In the genomic region with DNA sequence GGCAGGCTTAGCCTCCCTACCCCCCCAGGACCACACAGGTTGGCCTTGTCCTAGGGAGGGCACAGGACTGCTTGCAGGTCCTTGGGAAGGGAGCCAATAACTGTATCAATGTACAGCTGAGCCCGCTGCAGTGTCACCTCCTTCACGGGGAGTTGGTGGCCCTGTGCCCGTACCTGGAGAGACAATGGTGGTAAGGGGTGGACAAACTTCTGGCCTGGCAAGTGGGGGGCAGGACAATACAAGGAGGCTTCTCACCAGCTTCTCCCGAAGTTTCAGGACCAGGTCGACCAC, we compare ENCODE assay signal across 18 mouse cellular contexts. TPM values are rescaled to one million over a fixed set of nuclear protein-coding genes. Genes with fewer than 3 reads are reported as not detected.
DNase-seq lines count a peak whose midpoint lies in the region; ATAC-seq and TF ChIP-seq lines count a peak whose summit lies in the region.
"Had no signal": no experiment of that assay in that cellular context is flagged by ENCODE, and none has a peak within 500 bp of the region (broad histone marks: within the 10 kb centered on the region; RNA-seq: fewer than 3 reads in every experiment).

No protein-coding gene starts in this region.

- peak overlapping the region; percentile 65; the same call in 1 of the 2 replicates for H3K27ac ChIP-seq in forebrain, embryonic 12.5 days
- no peak overlapping the region for H3K27ac ChIP-seq in forebrain, postnatal 0 days (ENCODE audit: low read depth, low read length)
- 0 out of 2 replicates have a peak overlapping the region, but pooled peaks have one; percentile 39 for H3K27ac ChIP-seq in midbrain, embryonic 12.5 days (replicated peaks)
- no peak overlapping the region for H3K27ac ChIP-seq in midbrain, embryonic 11.5 days (ENCODE audit: low read depth, low read length)
- peak overlapping the region; percentile 55 for H3K27ac ChIP-seq in forebrain, embryonic 13.5 days
- peak overlapping the region; percentile 67 for H3K27ac ChIP-seq in limb, embryonic 10.5 days

- no peak overlapping the region for H3K4me3 ChIP-seq in forebrain, embryonic 12.5 days (replicated peaks)
- H3K4me3 ChIP-seq in forebrain, postnatal 0 days (ENCODE audit: low read depth, low read length) = no peak overlapping the region
- no peak overlapping the region for H3K4me3 ChIP-seq in midbrain, embryonic 12.5 days
- H3K4me3 ChIP-seq in midbrain, embryonic 11.5 days (ENCODE audit: low read depth, low read length) = no peak overlapping the region
- no peak overlapping the region for H3K4me3 ChIP-seq in forebrain, embryonic 13.5 days
- H3K4me3 ChIP-seq in limb, embryonic 10.5 days = no peak overlapping the region
- H3K4me3 ChIP-seq: heart, embryonic 12.5 days had no signal

- ATAC-seq in forebrain, embryonic 12.5 days (ENCODE audit: low FRiP score) = no peak
- no peak for ATAC-seq in forebrain, postnatal 0 days
- ATAC-seq in midbrain, embryonic 12.5 days (ENCODE audit: low FRiP score, low read depth) = no peak
- no peak for ATAC-seq in midbrain, embryonic 11.5 days (ENCODE audit: low FRiP score)
- ATAC-seq in forebrain, embryonic 13.5 days = no peak
- no peak for ATAC-seq in granulocyte monocyte progenitor cell, adult 5-6 weeks (replicated peaks; ENCODE audit: poor library complexity, severe bottlenecking)
- ATAC-seq in monocyte, adult 5-6 weeks (replicated peaks; ENCODE audit: insufficient number of reproducible peaks, low FRiP score, low TSS enrichment, poor library complexity, severe bottlenecking) = no peak
- ATAC-seq: Patski had no signal

- H3K4me2 ChIP-seq in forebrain, embryonic 12.5 days = no peak overlapping the region
- no peak overlapping the region for H3K4me2 ChIP-seq in forebrain, postnatal 0 days (ENCODE audit: low read depth)
- H3K4me2 ChIP-seq in midbrain, embryonic 12.5 days (replicated peaks) = no peak overlapping the region
- no peak overlapping the region for H3K4me2 ChIP-seq in midbrain, embryonic 11.5 days
- H3K4me2 ChIP-seq in forebrain, embryonic 13.5 days = no peak overlapping the region
- H3K4me2 ChIP-seq: heart, embryonic 12.5 days had no signal

- no peak for TF ChIP-seq CTCF in forebrain, postnatal 0 days (IDR thresholded peaks at IDR 0.05; ENCODE audit: low read depth)

- H3K9me3 ChIP-seq in forebrain, embryonic 12.5 days = no peaks in the 10 kb centered on the region
- H3K9me3 ChIP-seq in forebrain, postnatal 0 days (ENCODE audit: low read length) = no peaks in the 10 kb centered on the region
- H3K9me3 ChIP-seq in midbrain, embryonic 12.5 days = no peaks in the 10 kb centered on the region
- H3K9me3 ChIP-seq in midbrain, embryonic 11.5 days (ENCODE audit: control insufficient read depth, low read length) = no peaks in the 10 kb centered on the region
- no peaks in the 10 kb centered on the region for H3K9me3 ChIP-seq in forebrain, embryonic 13.5 days (replicated peaks)
- H3K9me3 ChIP-seq in limb, embryonic 10.5 days (replicated peaks) = no peaks in the 10 kb centered on the region
- H3K9me3 ChIP-seq: heart, embryonic 12.5 days had no signal

- H3K9ac ChIP-seq in forebrain, embryonic 12.5 days = no peak overlapping the region
- H3K9ac ChIP-seq in forebrain, postnatal 0 days = no peak overlapping the region
- no peak overlapping the region for H3K9ac ChIP-seq in midbrain, embryonic 12.5 days (replicated peaks)
- H3K9ac ChIP-seq in midbrain, embryonic 11.5 days (ENCODE audit: low read length) = no peak overlapping the region
- H3K9ac ChIP-seq in forebrain, embryonic 13.5 days = no peak overlapping the region
- H3K9ac ChIP-seq: heart, embryonic 12.5 days had no signal

- DNase-seq in forebrain, postnatal 0 days = no peak
- no peak for DNase-seq in midbrain, embryonic 11.5 days (ENCODE audit: low spot score, missing footprints)
- no peak for DNase-seq in limb, embryonic 10.5 days (ENCODE audit: low spot score)
- DNase-seq: heart, postnatal 14 days; kidney, adult 11 months; layer of hippocampus, postnatal 36 days; liver; lung, postnatal 14 days; right cerebral cortex, postnatal 14 days; spleen, adult 18-20 months; thymus, adult 2 months had no signal

- peaks cover 39% of the 10 kb centered on the region for H3K4me1 ChIP-seq in forebrain, embryonic 12.5 days
- H3K4me1 ChIP-seq in forebrain, postnatal 0 days (ENCODE audit: insufficient read depth) = no peaks in the 10 kb centered on the region
- H3K4me1 ChIP-seq in midbrain, embryonic 12.5 days = peaks cover 38% of the 10 kb centered on the region
- peaks cover 20% of the 10 kb centered on the region for H3K4me1 ChIP-seq in midbrain, embryonic 11.5 days (ENCODE audit: control insufficient read depth, insufficient read depth, low read length)
- peaks cover 44% of the 10 kb centered on the region for H3K4me1 ChIP-seq in forebrain, embryonic 13.5 days
- H3K4me1 ChIP-seq in limb, embryonic 10.5 days = peaks cover 37% of the 10 kb centered on the region

- no peaks in the 10 kb centered on the region for H3K27me3 ChIP-seq in forebrain, embryonic 12.5 days
- no peaks in the 10 kb centered on the region for H3K27me3 ChIP-seq in forebrain, postnatal 0 days (ENCODE audit: insufficient read depth, low read length)
- H3K27me3 ChIP-seq in midbrain, embryonic 12.5 days = no peaks in the 10 kb centered on the region
- H3K27me3 ChIP-seq in midbrain, embryonic 11.5 days (ENCODE audit: control insufficient read depth, insufficient read depth, low read length) = no peaks in the 10 kb centered on the region
- H3K27me3 ChIP-seq in forebrain, embryonic 13.5 days = no peaks in the 10 kb centered on the region
- no peaks in the 10 kb centered on the region for H3K27me3 ChIP-seq in limb, embryonic 10.5 days (ENCODE audit: low read depth, poor library complexity, severe bottlenecking)
- H3K27me3 ChIP-seq: heart, embryonic 12.5 days; Patski had no signal

- WGBS in forebrain, embryonic 12.5 days = 75% methylated on average over 5 of the region's 5 CpGs
- 60% methylated on average over 5 of the region's 5 CpGs for WGBS in forebrain, postnatal 0 days
- 91% methylated on average over 5 of the region's 5 CpGs for WGBS in midbrain, embryonic 12.5 days
- 89% methylated on average over 5 of the region's 5 CpGs for WGBS in midbrain, embryonic 11.5 days
- WGBS in forebrain, embryonic 13.5 days = 66% methylated on average over 5 of the region's 5 CpGs
- WGBS in limb, embryonic 10.5 days = 86% methylated on average over 5 of the region's 5 CpGs

- peaks cover 47% of the 10 kb centered on the region for H3K36me3 ChIP-seq in forebrain, embryonic 12.5 days (replicated peaks)
- H3K36me3 ChIP-seq in forebrain, postnatal 0 days (ENCODE audit: insufficient read depth) = peaks cover 36% of the 10 kb centered on the region
- H3K36me3 ChIP-seq in midbrain, embryonic 12.5 days = peaks cover 51% of the 10 kb centered on the region
- no peaks in the 10 kb centered on the region for H3K36me3 ChIP-seq in midbrain, embryonic 11.5 days (ENCODE audit: control insufficient read depth, insufficient read depth, low read length)
- H3K36me3 ChIP-seq in forebrain, embryonic 13.5 days (ENCODE audit: poor library complexity, severe bottlenecking) = peaks cover 55% of the 10 kb centered on the region
- H3K36me3 ChIP-seq in limb, embryonic 10.5 days = peaks cover 60% of the 10 kb centered on the region

RNA-seq across cellular contexts. Expression of a gene that starts 4.3 kb away (rescaled TPM):
- polyA plus RNA-seq in forebrain, embryonic 12.5 days (2016; fragmentation: Nextera tagmentation; extraction: Ambion mirVana) = 174 and 182 TPM in 2 replicates
- total RNA-seq in forebrain, postnatal 0 days (2014; rRNA removed) = 126 and 138 TPM in 2 replicates
- polyA plus RNA-seq in forebrain, postnatal 0 days (2015; fragmentation: Nextera tagmentation; extraction: Ambion mirVana) = 45.2 and 52.8 TPM in 2 replicates
- polyA plus RNA-seq in midbrain, embryonic 12.5 days (2016; fragmentation: Nextera tagmentation; extraction: Ambion mirVana) = 164 and 170 TPM in 2 replicates
- polyA plus RNA-seq in midbrain, embryonic 11.5 days (2014; fragmentation: Nextera tagmentation; extraction: Ambion mirVana) = 97.5 and 115 TPM in 2 replicates
- 101 and 130 TPM in 2 replicates for polyA plus RNA-seq in forebrain, embryonic 13.5 days (2015; fragmentation: Nextera tagmentation; extraction: Ambion mirVana)
- polyA plus RNA-seq in limb, embryonic 10.5 days (2016; fragmentation: Nextera tagmentation; extraction: Ambion mirVana) = 147 and 162 TPM in 2 replicates
- total RNA-seq in granulocyte monocyte progenitor cell, adult 5-6 weeks (2014; fragmentation: Nextera tagmentation) = 19.1 and 23.4 TPM in 2 replicates
- 11.0 and 14.7 TPM in 2 replicates for total RNA-seq in granulocyte monocyte progenitor cell, adult 5-6 weeks (2017)
- 145 to 153 TPM (median 153 TPM) in 3 replicates for total RNA-seq in monocyte, adult 5-6 weeks (2017)

RNA-seq across cellular contexts. Expression of a gene that starts 11.4 kb away (rescaled TPM):
- polyA plus RNA-seq in forebrain, embryonic 12.5 days (2016; fragmentation: Nextera tagmentation; extraction: Ambion mirVana) = 38.8 and 44.0 TPM in 2 replicates
- total RNA-seq in forebrain, postnatal 0 days (2014; rRNA removed) = 73.7 and 89.6 TPM in 2 replicates
- 43.4 and 53.3 TPM in 2 replicates for polyA plus RNA-seq in forebrain, postnatal 0 days (2015; fragmentation: Nextera tagmentation; extraction: Ambion mirVana)
- 53.3 and 58.6 TPM in 2 replicates for polyA plus RNA-seq in midbrain, embryonic 12.5 days (2016; fragmentation: Nextera tagmentation; extraction: Ambion mirVana)
- 26.2 and 26.6 TPM in 2 replicates for polyA plus RNA-seq in midbrain, embryonic 11.5 days (2014; fragmentation: Nextera tagmentation; extraction: Ambion mirVana)
- polyA plus RNA-seq in forebrain, embryonic 13.5 days (2015; fragmentation: Nextera tagmentation; extraction: Ambion mirVana) = 40.7 and 47.7 TPM in 2 replicates
- polyA plus RNA-seq in limb, embryonic 10.5 days (2016; fragmentation: Nextera tagmentation; extraction: Ambion mirVana) = 21.2 and 27.5 TPM in 2 replicates
- total RNA-seq in granulocyte monocyte progenitor cell, adult 5-6 weeks (2014; fragmentation: Nextera tagmentation) = 4.3 and 6.1 TPM in 2 replicates
- 2.5 and 4.7 TPM in 2 replicates for total RNA-seq in granulocyte monocyte progenitor cell, adult 5-6 weeks (2017)
- total RNA-seq in monocyte, adult 5-6 weeks (2017) = 2.1 to 3.1 TPM (median 2.7 TPM) in 3 replicates

RNA-seq across cellular contexts. Expression of a gene that starts 26.5 kb away (rescaled TPM):
- 47.1 and 57.2 TPM in 2 replicates for polyA plus RNA-seq in forebrain, embryonic 12.5 days (2016; fragmentation: Nextera tagmentation; extraction: Ambion mirVana)
- 252 and 296 TPM in 2 replicates for total RNA-seq in forebrain, postnatal 0 days (2014; rRNA removed)
- polyA plus RNA-seq in forebrain, postnatal 0 days (2015; fragmentation: Nextera tagmentation; extraction: Ambion mirVana) = 70.0 and 77.2 TPM in 2 replicates
- 63.7 and 68.5 TPM in 2 replicates for polyA plus RNA-seq in midbrain, embryonic 12.5 days (2016; fragmentation: Nextera tagmentation; extraction: Ambion mirVana)
- polyA plus RNA-seq in midbrain, embryonic 11.5 days (2014; fragmentation: Nextera tagmentation; extraction: Ambion mirVana) = 35.9 and 40.0 TPM in 2 replicates
- 68.5 and 71.7 TPM in 2 replicates for polyA plus RNA-seq in forebrain, embryonic 13.5 days (2015; fragmentation: Nextera tagmentation; extraction: Ambion mirVana)
- polyA plus RNA-seq in limb, embryonic 10.5 days (2016; fragmentation: Nextera tagmentation; extraction: Ambion mirVana) = 15.4 and 21.2 TPM in 2 replicates
- total RNA-seq in granulocyte monocyte progenitor cell, adult 5-6 weeks (2014; fragmentation: Nextera tagmentation) = 9.2 and 10.5 TPM in 2 replicates
- total RNA-seq in granulocyte monocyte progenitor cell, adult 5-6 weeks (2017) = 5.8 and 6.4 TPM in 2 replicates
- total RNA-seq in monocyte, adult 5-6 weeks (2017) = 16.8 to 32.5 TPM (median 19.4 TPM) in 3 replicates

RNA-seq across cellular contexts. Expression of a gene that starts 35.5 kb away (rescaled TPM):
- polyA plus RNA-seq in forebrain, embryonic 12.5 days (2016; fragmentation: Nextera tagmentation; extraction: Ambion mirVana) = 46.9 and 47.4 TPM in 2 replicates
- total RNA-seq in forebrain, postnatal 0 days (2014; rRNA removed) = 35.2 and 35.8 TPM in 2 replicates
- 16.2 and 21.3 TPM in 2 replicates for polyA plus RNA-seq in forebrain, postnatal 0 days (2015; fragmentation: Nextera tagmentation; extraction: Ambion mirVana)
- polyA plus RNA-seq in midbrain, embryonic 12.5 days (2016; fragmentation: Nextera tagmentation; extraction: Ambion mirVana) = 45.7 and 50.2 TPM in 2 replicates
- polyA plus RNA-seq in midbrain, embryonic 11.5 days (2014; fragmentation: Nextera tagmentation; extraction: Ambion mirVana) = 34.9 and 40.6 TPM in 2 replicates
- 43.0 and 45.5 TPM in 2 replicates for polyA plus RNA-seq in forebrain, embryonic 13.5 days (2015; fragmentation: Nextera tagmentation; extraction: Ambion mirVana)
- 20.3 and 21.8 TPM in 2 replicates for polyA plus RNA-seq in limb, embryonic 10.5 days (2016; fragmentation: Nextera tagmentation; extraction: Ambion mirVana)
- total RNA-seq in granulocyte monocyte progenitor cell, adult 5-6 weeks (2014; fragmentation: Nextera tagmentation) = not detected in 2 replicates
- total RNA-seq in granulocyte monocyte progenitor cell, adult 5-6 weeks (2017) = not detected in 2 replicates
- total RNA-seq in monocyte, adult 5-6 weeks (2017) = 4.5 to 6.6 TPM (median 4.6 TPM) in 3 replicates

RNA-seq across cellular contexts. Expression of a gene that starts 44.4 kb away (rescaled TPM):
- polyA plus RNA-seq in forebrain, embryonic 12.5 days (2016; fragmentation: Nextera tagmentation; extraction: Ambion mirVana) = 14.2 and 16.7 TPM in 2 replicates
- total RNA-seq in forebrain, postnatal 0 days (2014; rRNA removed) = 1.8 and 3.4 TPM in 2 replicates
- polyA plus RNA-seq in forebrain, postnatal 0 days (2015; fragmentation: Nextera tagmentation; extraction: Ambion mirVana) = 2.0 and 2.8 TPM in 2 replicates
- 14.5 and 20.1 TPM in 2 replicates for polyA plus RNA-seq in midbrain, embryonic 12.5 days (2016; fragmentation: Nextera tagmentation; extraction: Ambion mirVana)
- polyA plus RNA-seq in midbrain, embryonic 11.5 days (2014; fragmentation: Nextera tagmentation; extraction: Ambion mirVana) = 21.3 and 27.0 TPM in 2 replicates
- polyA plus RNA-seq in forebrain, embryonic 13.5 days (2015; fragmentation: Nextera tagmentation; extraction: Ambion mirVana) = 9.1 and 11.7 TPM in 2 replicates
- 21.5 and 26.4 TPM in 2 replicates for polyA plus RNA-seq in limb, embryonic 10.5 days (2016; fragmentation: Nextera tagmentation; extraction: Ambion mirVana)
- not detected in 2 replicates for total RNA-seq in granulocyte monocyte progenitor cell, adult 5-6 weeks (2014; fragmentation: Nextera tagmentation)
- 0.93 TPM in 1 of 2 replicates, not detected in the other for total RNA-seq in granulocyte monocyte progenitor cell, adult 5-6 weeks (2017)
- 0.39 to 5.8 TPM (median 3.7 TPM) in 3 replicates for total RNA-seq in monocyte, adult 5-6 weeks (2017)

Comparison
In these comparisons a context has a peak if more than half of its experiments do, and no peak if none do; other contexts are left out.
1. H3K27ac ChIP-seq: peak in forebrain, embryonic 12.5 days (single experiment), midbrain, embryonic 12.5 days (single experiment), forebrain, embryonic 13.5 days (single experiment) and limb, embryonic 10.5 days (single experiment); none in forebrain, postnatal 0 days (single experiment) and midbrain, embryonic 11.5 days (single experiment).